Mouse (Mus musculus): Measurements from ENCODE around the gene Icos. TPM values are rescaled to one million over a fixed set of nuclear protein-coding genes. Genes with fewer than 3 reads are reported as not detected.

Icos gene
- polyA plus RNA-seq, 1 experiment, result not detected

DNA sequence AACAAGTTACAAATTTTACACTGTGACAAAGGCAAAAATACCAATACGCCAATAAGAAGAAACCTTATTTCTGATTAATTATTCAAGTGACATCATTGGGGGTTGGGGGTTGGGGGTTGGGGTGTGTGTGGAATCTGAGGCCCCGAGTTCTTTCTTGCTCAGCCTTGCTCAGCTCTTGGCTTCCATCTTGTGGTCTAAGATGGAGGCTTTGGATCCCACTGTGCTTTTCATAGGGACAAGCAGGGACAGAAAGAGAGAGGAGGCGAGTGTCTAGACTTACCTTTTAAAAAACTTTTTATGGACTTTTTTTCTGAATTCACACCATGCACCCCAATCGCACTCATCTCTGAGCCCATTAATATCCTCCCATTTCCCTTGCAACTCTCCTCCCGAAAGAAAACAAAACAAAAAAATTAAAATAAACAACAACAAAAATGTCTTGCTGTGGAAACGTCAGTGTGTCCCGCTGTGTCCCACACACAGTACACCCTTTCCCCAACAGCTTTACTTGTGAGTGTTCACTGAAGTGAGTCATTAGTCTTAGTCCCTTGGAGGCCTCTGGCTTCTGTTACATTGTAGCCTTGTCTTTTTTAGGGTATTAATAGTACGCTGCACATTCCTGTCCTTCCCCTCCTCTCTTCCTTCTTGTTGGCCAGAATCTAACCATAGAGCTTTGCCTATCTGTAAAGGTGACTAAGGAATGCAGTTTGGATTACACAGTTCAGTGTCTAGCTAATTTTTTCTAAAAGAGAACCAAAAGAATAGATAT lies 31.9 kb upstream of the Icos start:
- Histone ChIP-seq H3K27me3 (ENCODE audit: control insufficient read depth, insufficient read depth, low read length, poor library complexity, severe bottlenecking) (no peaks in the 10 kb centered on the region), H3K9me3 (replicated peaks; ENCODE audit: control insufficient read depth, insufficient read depth, low read length, poor library complexity, severe bottlenecking) (no peaks in the 10 kb centered on the region), H3K27ac (ENCODE audit: insufficient read depth, low read length) (no peak overlapping the region), H3K4me1 (ENCODE audit: control insufficient read depth, insufficient read depth, low read length) (no peaks in the 10 kb centered on the region), H3K9ac (ENCODE audit: low read depth, poor library complexity, severe bottlenecking) (no peak overlapping the region), H3K4me3 (ENCODE audit: low read depth, low read length) (no peak overlapping the region), H3K36me3 (ENCODE audit: control insufficient read depth, insufficient read depth, low read length, poor library complexity, severe bottlenecking) (no peaks in the 10 kb centered on the region)
- TF ChIP-seq EP300 (IDR thresholded peaks at IDR 0.05; ENCODE audit: insufficient read depth, low read depth, low read length) (no peak), CTCF (IDR thresholded peaks at IDR 0.05; ENCODE audit: low read depth, low read length) (no peak), POLR2A (IDR thresholded peaks at IDR 0.05; ENCODE audit: insufficient read depth, low read length) (no peak)

DNA sequence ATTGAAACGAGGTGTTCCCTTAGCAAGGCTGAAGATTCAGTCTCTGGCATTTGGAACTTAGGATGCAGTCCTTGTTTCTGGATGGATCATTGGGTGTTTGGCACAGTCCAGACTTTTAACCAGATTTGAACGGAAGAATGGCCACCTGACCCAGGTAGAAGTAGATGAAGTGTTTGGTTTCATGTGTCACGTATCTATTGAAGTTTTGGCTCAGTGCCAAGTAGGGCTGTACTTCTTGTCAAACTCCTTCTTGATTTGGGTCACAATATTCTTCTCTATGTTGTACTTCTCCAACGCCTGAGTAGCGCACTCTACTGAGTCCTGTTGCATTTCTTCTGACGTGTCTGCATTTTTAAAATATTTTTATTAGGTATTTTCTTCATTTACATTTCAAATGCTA lies 29.6 kb upstream of the Icos start:
- H3K27ac ChIP-seq (ENCODE audit: insufficient read depth, low read length), result no peak overlapping the region
- no peak overlapping the region for H3K9ac ChIP-seq (ENCODE audit: low read depth, poor library complexity, severe bottlenecking)
- no peak overlapping the region for H3K4me3 ChIP-seq (ENCODE audit: low read depth, low read length)
- H3K4me1 ChIP-seq (ENCODE audit: control insufficient read depth, insufficient read depth, low read length), result no peaks in the 10 kb centered on the region
- no peak for TF ChIP-seq POLR2A (IDR thresholded peaks at IDR 0.05; ENCODE audit: insufficient read depth, low read length)
- TF ChIP-seq EP300 (IDR thresholded peaks at IDR 0.05; ENCODE audit: insufficient read depth, low read depth, low read length), result no peak
- TF ChIP-seq CTCF (IDR thresholded peaks at IDR 0.05; ENCODE audit: low read depth, low read length), result no peak
- H3K9me3 ChIP-seq (replicated peaks; ENCODE audit: control insufficient read depth, insufficient read depth, low read length, poor library complexity, severe bottlenecking), result no peaks in the 10 kb centered on the region
- H3K36me3 ChIP-seq (ENCODE audit: control insufficient read depth, insufficient read depth, low read length, poor library complexity, severe bottlenecking), result no peaks in the 10 kb centered on the region
- no peaks in the 10 kb centered on the region for H3K27me3 ChIP-seq (ENCODE audit: control insufficient read depth, insufficient read depth, low read length, poor library complexity, severe bottlenecking)

DNA sequence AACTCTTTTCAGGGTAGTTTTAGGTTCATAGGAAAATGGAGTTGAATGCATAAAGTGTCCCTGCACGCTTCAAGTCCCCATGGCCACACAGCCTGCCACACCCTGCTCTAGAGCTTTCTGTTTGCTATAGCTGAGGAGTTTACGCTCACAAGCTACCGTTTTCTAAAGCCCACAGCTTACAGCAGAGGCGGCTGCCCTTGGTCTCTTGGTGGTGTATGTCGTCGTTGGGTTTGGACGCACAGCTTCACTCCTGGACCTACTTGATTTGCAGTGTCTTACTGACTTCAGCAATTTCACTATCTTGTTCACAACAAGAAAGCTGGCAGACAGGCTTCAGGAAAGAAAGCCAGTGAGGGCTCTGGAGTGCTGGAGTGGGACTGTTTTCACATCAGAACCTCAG lies 24.8 kb upstream of the Icos start:
- Histone ChIP-seq H3K27me3 (ENCODE audit: control insufficient read depth, insufficient read depth, low read length, poor library complexity, severe bottlenecking) (no peaks in the 10 kb centered on the region), H3K4me1 (ENCODE audit: control insufficient read depth, insufficient read depth, low read length) (no peaks in the 10 kb centered on the region), H3K9ac (ENCODE audit: low read depth, poor library complexity, severe bottlenecking) (no peak overlapping the region), H3K9me3 (replicated peaks; ENCODE audit: control insufficient read depth, insufficient read depth, low read length, poor library complexity, severe bottlenecking) (no peaks in the 10 kb centered on the region), H3K27ac (ENCODE audit: insufficient read depth, low read length) (no peak overlapping the region), H3K36me3 (ENCODE audit: control insufficient read depth, insufficient read depth, low read length, poor library complexity, severe bottlenecking) (no peaks in the 10 kb centered on the region), H3K4me3 (ENCODE audit: low read depth, low read length) (no peak overlapping the region)
- TF ChIP-seq CTCF (IDR thresholded peaks at IDR 0.05; ENCODE audit: low read depth, low read length) (no peak), POLR2A (IDR thresholded peaks at IDR 0.05; ENCODE audit: insufficient read depth, low read length) (no peak), EP300 (IDR thresholded peaks at IDR 0.05; ENCODE audit: insufficient read depth, low read depth, low read length) (no peak)

DNA sequence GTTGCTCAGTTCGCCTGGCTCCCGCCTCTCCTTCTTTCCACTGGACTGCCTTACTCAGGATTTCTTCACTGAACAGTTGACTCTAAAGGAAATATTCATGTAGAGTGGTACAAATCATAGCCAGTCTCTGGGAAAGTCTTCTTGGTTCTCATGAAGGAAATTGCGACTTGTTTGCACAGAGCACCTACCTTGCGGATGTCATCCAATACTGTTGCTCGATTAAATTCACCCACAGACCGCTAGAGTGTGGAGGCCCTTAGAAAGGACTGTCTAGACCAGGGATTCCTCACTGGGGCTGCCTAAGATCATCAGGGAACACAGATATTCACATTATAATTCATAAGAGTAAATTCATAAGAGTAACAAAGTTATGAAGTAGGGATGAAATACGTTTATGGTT lies 24.0 kb upstream of the Icos start:
- no peak overlapping the region for H3K9ac ChIP-seq (ENCODE audit: low read depth, poor library complexity, severe bottlenecking)
- H3K36me3 ChIP-seq (ENCODE audit: control insufficient read depth, insufficient read depth, low read length, poor library complexity, severe bottlenecking), result no peaks in the 10 kb centered on the region
- no peaks in the 10 kb centered on the region for H3K27me3 ChIP-seq (ENCODE audit: control insufficient read depth, insufficient read depth, low read length, poor library complexity, severe bottlenecking)
- no peaks in the 10 kb centered on the region for H3K9me3 ChIP-seq (replicated peaks; ENCODE audit: control insufficient read depth, insufficient read depth, low read length, poor library complexity, severe bottlenecking)
- H3K4me3 ChIP-seq (ENCODE audit: low read depth, low read length), result no peak overlapping the region
- TF ChIP-seq EP300 (IDR thresholded peaks at IDR 0.05; ENCODE audit: insufficient read depth, low read depth, low read length) (no peak), CTCF (IDR thresholded peaks at IDR 0.05; ENCODE audit: low read depth, low read length) (no peak), POLR2A (IDR thresholded peaks at IDR 0.05; ENCODE audit: insufficient read depth, low read length) (no peak)
- H3K27ac ChIP-seq (ENCODE audit: insufficient read depth, low read length), result no peak overlapping the region
- no peaks in the 10 kb centered on the region for H3K4me1 ChIP-seq (ENCODE audit: control insufficient read depth, insufficient read depth, low read length)

DNA sequence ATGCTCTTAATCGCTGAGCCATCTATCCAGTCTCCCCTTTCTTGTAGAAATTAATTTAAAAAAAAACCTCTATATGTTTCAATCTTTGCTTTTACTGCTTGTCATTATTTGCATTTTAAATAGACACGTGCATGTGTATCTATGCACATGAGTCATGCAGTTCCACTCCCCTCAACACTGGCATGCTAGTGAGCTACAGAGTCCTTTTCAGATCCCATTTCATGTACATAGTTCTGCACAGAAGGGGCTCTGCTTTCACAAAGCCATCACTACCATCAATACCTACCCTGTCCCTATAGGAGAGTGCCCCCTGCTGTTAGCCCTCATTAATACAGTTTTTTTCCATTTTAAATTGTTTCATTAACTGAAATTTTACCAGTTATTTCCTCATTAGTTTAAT lies 23.0 kb upstream of the Icos start:
- no peak overlapping the region for H3K4me3 ChIP-seq (ENCODE audit: low read depth, low read length)
- H3K9me3 ChIP-seq (replicated peaks; ENCODE audit: control insufficient read depth, insufficient read depth, low read length, poor library complexity, severe bottlenecking), result no peaks in the 10 kb centered on the region
- no peak overlapping the region for H3K9ac ChIP-seq (ENCODE audit: low read depth, poor library complexity, severe bottlenecking)
- no peaks in the 10 kb centered on the region for H3K27me3 ChIP-seq (ENCODE audit: control insufficient read depth, insufficient read depth, low read length, poor library complexity, severe bottlenecking)
- H3K4me1 ChIP-seq (ENCODE audit: control insufficient read depth, insufficient read depth, low read length), result no peaks in the 10 kb centered on the region
- no peaks in the 10 kb centered on the region for H3K36me3 ChIP-seq (ENCODE audit: control insufficient read depth, insufficient read depth, low read length, poor library complexity, severe bottlenecking)
- no peak overlapping the region for H3K27ac ChIP-seq (ENCODE audit: insufficient read depth, low read length)
- no peak for TF ChIP-seq POLR2A (IDR thresholded peaks at IDR 0.05; ENCODE audit: insufficient read depth, low read length)
- no peak for TF ChIP-seq EP300 (IDR thresholded peaks at IDR 0.05; ENCODE audit: insufficient read depth, low read depth, low read length)

DNA sequence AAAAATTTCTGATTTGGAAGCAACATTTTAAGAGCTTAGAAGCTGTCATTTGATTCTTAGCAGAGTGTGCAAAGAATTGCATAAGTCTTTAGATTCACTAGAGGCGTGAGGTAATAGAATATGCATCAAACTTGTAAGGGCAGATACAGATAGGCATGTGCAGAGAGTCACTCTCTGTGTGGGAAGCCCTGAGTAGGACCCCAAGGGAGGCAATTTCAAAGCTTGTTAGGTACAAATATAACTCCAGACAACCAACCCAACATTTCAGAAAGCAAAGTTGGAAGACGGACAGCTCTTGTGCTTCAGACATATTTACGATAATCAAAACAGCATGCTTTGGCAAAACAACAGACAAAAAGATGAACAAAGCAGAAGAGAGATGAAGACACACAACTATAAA lies 22.5 kb upstream of the Icos start:
- H3K36me3 ChIP-seq (ENCODE audit: control insufficient read depth, insufficient read depth, low read length, poor library complexity, severe bottlenecking), result no peaks in the 10 kb centered on the region
- TF ChIP-seq EP300 (IDR thresholded peaks at IDR 0.05; ENCODE audit: insufficient read depth, low read depth, low read length) (no peak), POLR2A (IDR thresholded peaks at IDR 0.05; ENCODE audit: insufficient read depth, low read length) (no peak), CTCF (IDR thresholded peaks at IDR 0.05; ENCODE audit: low read depth, low read length) (no peak)
- H3K4me1 ChIP-seq (ENCODE audit: control insufficient read depth, insufficient read depth, low read length), result no peaks in the 10 kb centered on the region
- H3K9ac ChIP-seq (ENCODE audit: low read depth, poor library complexity, severe bottlenecking), result no peak overlapping the region
- H3K27ac ChIP-seq (ENCODE audit: insufficient read depth, low read length), result no peak overlapping the region
- H3K27me3 ChIP-seq (ENCODE audit: control insufficient read depth, insufficient read depth, low read length, poor library complexity, severe bottlenecking), result no peaks in the 10 kb centered on the region
- no peaks in the 10 kb centered on the region for H3K9me3 ChIP-seq (replicated peaks; ENCODE audit: control insufficient read depth, insufficient read depth, low read length, poor library complexity, severe bottlenecking)
- no peak overlapping the region for H3K4me3 ChIP-seq (ENCODE audit: low read depth, low read length)
